In the genomic region with DNA sequence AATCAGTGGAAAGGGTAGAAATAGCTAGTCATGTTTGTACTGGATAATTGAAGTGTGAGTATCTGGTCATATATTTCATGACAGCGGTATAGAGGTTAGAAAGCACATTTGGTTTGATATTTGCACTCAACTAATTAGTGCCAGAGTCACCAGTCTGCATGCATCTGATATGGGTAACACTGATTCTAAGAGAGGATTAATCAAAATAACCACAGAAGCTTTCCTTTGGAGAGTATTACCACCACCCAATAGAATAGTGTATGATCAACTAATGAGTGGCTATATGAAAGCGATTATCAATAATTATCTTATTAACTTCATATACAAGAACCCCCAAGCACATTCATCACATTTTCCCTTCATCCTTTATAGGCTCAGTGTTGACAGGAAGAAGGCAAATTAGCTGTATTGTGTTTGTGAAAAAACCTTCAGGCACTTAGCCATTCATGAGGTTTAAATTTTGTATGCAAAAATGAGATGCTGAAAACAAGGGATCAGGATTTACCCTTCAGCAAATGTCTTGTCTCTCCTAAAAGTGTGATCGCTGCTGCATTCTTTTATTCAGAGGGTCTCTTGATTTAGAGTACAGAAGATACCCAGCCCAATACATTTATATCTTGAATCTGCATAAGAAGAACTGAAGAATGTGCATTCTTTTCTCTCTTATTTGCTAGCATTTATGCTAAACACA, we compare ENCODE assay signal across 12 mouse cellular contexts.
"Had no signal": no experiment of that assay in that cellular context is flagged by ENCODE, and none has a peak within 500 bp of the region (broad histone marks: within the 10 kb centered on the region; RNA-seq: fewer than 3 reads in every experiment).

No protein-coding gene starts in this region.

- H3K36me3 ChIP-seq: kidney, embryonic 15.5 days; liver, embryonic 13.5 days had no signal

- H3K4me3 ChIP-seq: kidney, embryonic 15.5 days; left cerebral cortex, adult 2 months; liver, embryonic 13.5 days had no signal

- H3K27ac ChIP-seq: kidney, embryonic 15.5 days; left cerebral cortex, adult 2 months; liver, embryonic 13.5 days had no signal

- H3K9me3 ChIP-seq: kidney, embryonic 15.5 days; liver, embryonic 13.5 days had no signal

- H3K4me1 ChIP-seq: kidney, embryonic 15.5 days; liver, embryonic 13.5 days had no signal

- H3K4me2 ChIP-seq: kidney, embryonic 15.5 days; liver, embryonic 13.5 days had no signal

- DNase-seq: kidney, adult 8-10 months; kidney, postnatal 10 days; kidney, postnatal 36 days; layer of hippocampus, postnatal 36 days; liver, embryonic 13.5 days; lung, adult 2 months; lung, postnatal 14 days; lung, postnatal 4 days; thymus, adult 18-20 months; thymus, postnatal 36 days had no signal

- H3K27me3 ChIP-seq: kidney, embryonic 15.5 days; liver, embryonic 13.5 days had no signal

- H3K9ac ChIP-seq: kidney, embryonic 15.5 days; liver, embryonic 13.5 days had no signal
